Mouse (Mus musculus) neural tube, embryonic 12.5 days (tissue): Measurements from ENCODE around the gene Rnf213. TPM values are rescaled to one million over a fixed set of nuclear protein-coding genes. Genes with fewer than 3 reads are reported as not detected.
A peak's percentile ranks its signal among the peaks of the same experiment; 100 is the strongest.

Source experiments
- ATAC-seq: fragments of 200-750 bp; cut with Nextera tagmentation; 2 replicates; pipeline ENCODE4 v1.8.0; 2017; ENCODE audit warnings: low read depth, mild to moderate bottlenecking, moderate TSS enrichment, moderate library complexity; ENCODE audit not compliant: low FRiP score
- H3K27ac ChIP-seq: fragments of 300-500 bp; sonication (generic); 2 replicates; pipeline ENCODE4 v1.5.1; 2016
- H3K27me3 ChIP-seq: fragments of 300-500 bp; sonication (generic); replicated peaks from 2 replicates; pipeline ENCODE4 v1.6.1; 2016; ENCODE audit warnings: mild to moderate bottlenecking
- H3K36me3 ChIP-seq: fragments of 300-500 bp; sonication (generic); 2 replicates; pipeline ENCODE4 v1.6.1; 2016; ENCODE audit warnings: mild to moderate bottlenecking
- H3K4me1 ChIP-seq: fragments of 300-500 bp; sonication (generic); 2 replicates; pipeline ENCODE4 v1.6.1; 2016
- H3K4me2 ChIP-seq: fragments of 300-500 bp; sonication (generic); replicated peaks from 2 replicates; pipeline ENCODE4 v1.6.1; 2016; ENCODE audit warnings: mild to moderate bottlenecking
- H3K4me3 ChIP-seq: fragments of 300-500 bp; sonication (generic); 2 replicates; pipeline ENCODE4 v1.5.1; 2016
- H3K9ac ChIP-seq: fragments of 300-500 bp; sonication (generic); 2 replicates; pipeline ENCODE4 v1.6.1; 2016; ENCODE audit warnings: mild to moderate bottlenecking
- H3K9me3 ChIP-seq: fragments of 300-500 bp; sonication (generic); 2 replicates; pipeline ENCODE4 v1.6.1; 2016; ENCODE audit warnings: mild to moderate bottlenecking
- WGBS: fragments of 180-500 bp; shearing (Covaris S2); methylation state at CpG from one replicate; pipeline ENCODE4 v1.1.7; 2016; 5-methylcytosine and 5-hydroxymethylcytosine counted together
- polyA plus RNA-seq: library from polyadenylated mRNA; unstranded; fragments of >200 nt; fragmentation: Nextera tagmentation; extraction: Ambion mirVana; gene quantifications from 2 replicates; pipeline ENCODE4 v1.2.1, GENCODE M21; 2016

Gene Rnf213
- polyA plus RNA-seq: 1.5 and 1.6 TPM in 2 replicates

- Histone ChIP-seq H3K9ac (peak within 1 kb of the TSS; percentile 26), H3K4me1 (peaks cover 25% of the 10 kb centered on the region), H3K9me3 (no peaks in the 10 kb centered on the region), H3K27me3 (peaks cover 80% of the 10 kb centered on the region), H3K4me2 (peak within 1 kb of the TSS; percentile 75), H3K4me3 (peak within 1 kb of the TSS; percentile 41), H3K27ac (no peak within 1 kb of the TSS), H3K36me3 (no peaks in the 10 kb centered on the region)
- WGBS: 1% methylated on average over 19 of the region's 19 CpGs
- no peak for ATAC-seq
Measured at GRCm38 (mm10) chr11:119392800-119393482, at the start of gene Rnf213. Rnf213 (plus strand) TSS chr11:119393100.

DNA sequence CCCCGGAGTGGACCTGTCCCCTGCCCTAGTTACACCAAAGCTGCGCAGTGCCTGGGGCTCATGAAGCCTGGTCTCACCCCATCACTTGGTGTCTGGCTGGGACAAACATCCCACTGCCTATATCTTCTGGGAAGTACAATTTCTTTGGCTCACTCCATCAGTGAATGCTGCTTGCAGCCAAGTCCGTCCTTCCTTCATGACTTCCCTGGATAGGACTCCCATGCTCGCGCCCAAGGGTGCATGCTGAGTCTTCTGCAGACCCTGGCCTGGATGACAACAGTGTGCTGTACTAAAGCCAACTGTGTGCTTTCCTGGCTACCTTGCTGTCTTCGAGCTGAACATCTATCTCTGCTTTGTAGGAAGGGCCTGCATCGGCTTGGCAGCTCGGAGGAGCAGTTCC, 48.7 kb upstream of the Rnf213 start:
- 87% methylated on average over 8 of the region's 8 CpGs for WGBS
- Histone ChIP-seq H3K36me3 (no peaks in the 10 kb centered on the region), H3K4me1 (no peaks in the 10 kb centered on the region), H3K4me3 (no peak overlapping the region), H3K27ac (no peak overlapping the region), H3K9me3 (no peaks in the 10 kb centered on the region), H3K4me2 (no peak overlapping the region), H3K27me3 (no peaks in the 10 kb centered on the region), H3K9ac (no peak overlapping the region)
- no peak for ATAC-seq

GRCm38 (mm10) chr11:119344865-119345264, 48.0 kb upstream of the Rnf213 start:
- no peaks in the 10 kb centered on the region for H3K27me3 ChIP-seq
- H3K9me3 ChIP-seq: no peaks in the 10 kb centered on the region
- H3K27ac ChIP-seq: no peak overlapping the region
- H3K4me3 ChIP-seq: no peak overlapping the region
- no peaks in the 10 kb centered on the region for H3K4me1 ChIP-seq
- 78% methylated on average over 6 of the region's 6 CpGs for WGBS
- H3K9ac ChIP-seq: no peak overlapping the region
- no peaks in the 10 kb centered on the region for H3K36me3 ChIP-seq
- no peak for ATAC-seq
- H3K4me2 ChIP-seq: no peak overlapping the region

GRCm38 (mm10) chr11:119347125-119347524, 45.8 kb upstream of the Rnf213 start:
- no peak overlapping the region for H3K4me3 ChIP-seq
- H3K4me2 ChIP-seq: no peak overlapping the region
- no peaks in the 10 kb centered on the region for H3K9me3 ChIP-seq
- no peak for ATAC-seq
- no peaks in the 10 kb centered on the region for H3K36me3 ChIP-seq
- no peaks in the 10 kb centered on the region for H3K27me3 ChIP-seq
- no peaks in the 10 kb centered on the region for H3K4me1 ChIP-seq
- H3K27ac ChIP-seq: no peak overlapping the region
- WGBS: 93% methylated on average over 4 of the region's 4 CpGs
- no peak overlapping the region for H3K9ac ChIP-seq

GRCm38 (mm10) chr11:119352113-119352512, 40.8 kb upstream of the Rnf213 start:
- Histone ChIP-seq H3K4me1 (peaks cover 15% of the 10 kb centered on the region), H3K9ac (no peak overlapping the region), H3K4me2 (no peak overlapping the region), H3K36me3 (no peaks in the 10 kb centered on the region), H3K27ac (no peak overlapping the region), H3K4me3 (no peak overlapping the region), H3K9me3 (no peaks in the 10 kb centered on the region), H3K27me3 (no peaks in the 10 kb centered on the region)
- no peak for ATAC-seq
- 79% methylated on average over 7 of the region's 7 CpGs for WGBS

- H3K27ac ChIP-seq: no peak overlapping the region
- 84% methylated on average over 4 of the region's 4 CpGs for WGBS
- H3K27me3 ChIP-seq: no peaks in the 10 kb centered on the region
- no peaks in the 10 kb centered on the region for H3K9me3 ChIP-seq
- no peak overlapping the region for H3K4me2 ChIP-seq
- no peaks in the 10 kb centered on the region for H3K36me3 ChIP-seq
- ATAC-seq: no peak
- H3K9ac ChIP-seq: no peak overlapping the region
- no peak overlapping the region for H3K4me3 ChIP-seq
- peaks cover 15% of the 10 kb centered on the region for H3K4me1 ChIP-seq
Measured at GRCm38 (mm10) chr11:119353946-119354345, 39.0 kb upstream of the Rnf213 start.

DNA sequence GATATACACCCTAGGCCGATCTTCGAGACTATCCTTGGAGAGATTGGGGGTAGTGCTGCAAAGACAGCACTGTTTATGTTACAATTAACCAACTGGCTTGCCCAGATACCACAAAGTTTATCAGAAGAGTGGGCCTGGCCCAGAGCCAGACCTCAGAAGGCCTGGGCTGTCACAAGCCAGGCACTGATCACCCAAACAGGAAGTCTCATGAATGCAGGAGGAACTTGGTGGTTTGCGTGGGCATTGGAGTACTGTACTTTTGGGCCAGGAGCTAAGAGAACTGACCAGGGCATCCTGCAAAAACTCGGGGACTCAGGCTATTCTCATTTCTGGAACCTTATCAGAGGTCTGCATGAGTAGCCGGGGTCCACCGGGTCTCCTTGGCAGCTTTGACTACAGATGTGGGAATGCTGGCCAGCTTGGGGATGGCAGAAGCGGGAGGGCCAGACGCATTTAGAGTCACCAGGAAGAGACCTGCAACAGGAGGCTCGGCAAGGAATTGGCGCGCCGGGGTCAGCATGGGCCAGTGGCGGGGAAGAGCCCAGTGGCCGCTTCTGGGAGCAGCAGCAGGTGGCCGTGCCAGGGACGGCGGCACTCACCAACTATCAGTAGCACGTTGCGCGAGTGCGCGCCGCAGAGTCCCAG, 38.0 kb upstream of the Rnf213 start:
- no peak for ATAC-seq
- 8% methylated on average over 23 of the region's 23 CpGs for WGBS

DNA sequence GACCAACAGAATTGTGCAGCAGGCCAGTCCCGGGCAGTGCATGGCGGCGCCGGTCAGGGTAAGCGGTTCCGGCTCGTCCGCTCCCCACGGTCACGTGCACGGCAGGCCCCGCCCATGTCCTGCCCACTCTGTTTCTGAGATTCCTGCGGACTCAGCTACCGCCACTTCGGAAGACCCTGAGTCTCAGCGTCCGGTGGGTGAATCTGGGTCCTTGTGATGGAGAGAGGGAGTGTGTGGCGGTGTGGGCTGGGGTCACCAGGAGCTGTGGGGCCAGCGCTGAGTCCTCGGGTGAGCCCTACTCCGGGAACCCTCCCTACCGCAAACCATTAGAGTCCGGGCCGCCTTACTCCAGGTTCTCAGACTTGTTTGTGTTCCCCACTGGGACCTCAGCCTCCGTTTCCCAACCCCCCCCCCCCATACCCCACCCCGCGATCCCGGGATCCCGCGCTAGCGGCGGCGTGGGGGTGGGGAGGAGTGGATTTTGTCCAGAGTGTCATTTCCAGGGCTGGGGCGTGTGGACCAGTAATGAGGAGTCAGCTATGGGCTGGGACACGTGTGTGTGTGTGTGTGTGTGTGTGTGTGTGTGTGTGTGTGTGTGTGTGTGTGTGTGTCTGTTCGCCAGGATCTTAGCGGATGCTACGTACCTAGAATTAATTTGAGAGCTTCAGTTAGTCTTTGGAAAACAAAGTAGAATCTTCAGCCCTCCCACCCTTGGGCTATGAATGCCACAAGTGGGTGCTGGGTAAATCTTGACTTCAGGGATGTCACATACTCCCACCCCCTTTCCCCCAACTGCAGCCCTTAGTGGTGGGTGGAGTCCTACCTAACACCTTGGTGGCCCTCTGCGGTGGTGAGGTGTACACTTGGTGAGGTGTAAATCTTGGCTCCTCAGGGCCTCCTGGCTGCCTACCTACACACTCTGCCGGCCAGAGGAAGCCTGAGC, 37.2 kb upstream of the Rnf213 start, which contains the start of the genes Sgsh and Slc26a11:
Sgsh (minus strand) TSS at position 94 of the 943 bp plus-strand sequence.
Slc26a11 (plus strand) TSS at position 115 of the 943 bp plus-strand sequence.
- 2% methylated on average over 40 of the region's 40 CpGs for WGBS
- H3K9ac ChIP-seq: peak within 1 kb of the TSS; percentile 55
- H3K4me3 ChIP-seq: peak within 1 kb of the TSS; percentile 48
- H3K27ac ChIP-seq: no peak within 1 kb of the TSS
- H3K27me3 ChIP-seq: no peaks in the 10 kb centered on the region
- 0 out of 2 replicates have a peak, but pooled peaks cover 2% of the 10 kb centered on the region for H3K36me3 ChIP-seq
- peak; percentile 96 for ATAC-seq
- no peaks in the 10 kb centered on the region for H3K9me3 ChIP-seq
- H3K4me1 ChIP-seq: peaks cover 15% of the 10 kb centered on the region
- peak within 1 kb of the TSS; percentile 98 for H3K4me2 ChIP-seq

More for the DNA sequence above, 38.0 kb upstream of the Rnf213 start:
- H3K9ac ChIP-seq: peak overlapping the region; percentile 55
- H3K36me3 ChIP-seq: 0 out of 2 replicates have a peak, but pooled peaks cover 2% of the 10 kb centered on the region
- H3K9me3 ChIP-seq: no peaks in the 10 kb centered on the region
- H3K4me1 ChIP-seq: peaks cover 15% of the 10 kb centered on the region
- no peak overlapping the region for H3K27ac ChIP-seq
- H3K4me3 ChIP-seq: peak overlapping the region; percentile 48
- peak overlapping the region; percentile 98 for H3K4me2 ChIP-seq
- no peaks in the 10 kb centered on the region for H3K27me3 ChIP-seq

GRCm38 (mm10) chr11:119359089-119359488, 33.8 kb upstream of the Rnf213 start:
- 92% methylated on average over 10 of the region's 10 CpGs for WGBS
- H3K9me3 ChIP-seq: no peaks in the 10 kb centered on the region
- no peak overlapping the region for H3K4me2 ChIP-seq
- H3K4me3 ChIP-seq: no peak overlapping the region
- peaks cover 30% of the 10 kb centered on the region for H3K4me1 ChIP-seq
- no peak for ATAC-seq
- H3K27me3 ChIP-seq: no peaks in the 10 kb centered on the region
- H3K9ac ChIP-seq: no peak overlapping the region
- H3K36me3 ChIP-seq: 0 out of 2 replicates have a peak, but pooled peaks cover 2% of the 10 kb centered on the region
- no peak overlapping the region for H3K27ac ChIP-seq

GRCm38 (mm10) chr11:119362769-119363533, 29.9 kb upstream of the Rnf213 start:
- Histone ChIP-seq H3K4me3 (peak overlapping the region; percentile 15), H3K27me3 (no peaks in the 10 kb centered on the region), H3K9ac (0 out of 2 replicates have a peak overlapping the region, but pooled peaks have one; percentile 17), H3K4me2 (peak overlapping the region; percentile 53), H3K36me3 (0 out of 2 replicates have a peak, but pooled peaks cover 2% of the 10 kb centered on the region), H3K4me1 (peaks cover 15% of the 10 kb centered on the region), H3K27ac (no peak overlapping the region), H3K9me3 (no peaks in the 10 kb centered on the region)
- 23% methylated on average over 11 of the region's 11 CpGs for WGBS
- peak; percentile 17 for ATAC-seq

DNA sequence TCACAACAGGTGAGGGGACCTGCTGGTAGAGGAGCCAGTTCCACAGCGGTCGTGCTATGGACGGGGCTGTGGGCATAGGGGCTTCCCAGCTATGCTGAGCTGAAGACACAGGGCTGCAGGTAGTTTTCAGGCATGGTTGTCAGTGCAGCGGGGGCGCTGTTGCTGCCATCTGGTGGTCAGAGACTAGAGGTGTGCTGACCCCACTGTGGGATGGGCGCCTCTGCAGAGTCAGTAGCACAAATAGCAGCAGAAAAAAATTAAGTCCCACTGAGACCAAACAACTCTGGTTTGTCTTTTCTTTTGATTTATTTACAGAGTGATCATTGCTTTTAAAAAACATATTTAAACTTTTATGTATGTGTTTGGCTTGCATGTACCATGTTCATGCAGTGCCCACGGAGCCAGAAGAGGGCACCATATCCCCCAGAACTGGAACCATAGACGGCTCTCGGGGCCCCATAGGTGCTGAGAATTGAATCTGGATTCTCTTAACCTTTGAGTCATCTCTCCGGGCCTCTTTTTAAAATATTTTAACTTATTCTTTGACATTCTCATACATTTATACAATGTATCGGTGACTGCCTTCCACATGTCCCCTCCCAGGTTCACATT, 29.3 kb upstream of the Rnf213 start:
- Histone ChIP-seq H3K36me3 (0 out of 2 replicates have a peak, but pooled peaks cover 2% of the 10 kb centered on the region), H3K27ac (no peak overlapping the region), H3K4me3 (peak overlapping the region; percentile 15)

More for the DNA sequence above, 29.3 kb upstream of the Rnf213 start:
- H3K9me3 ChIP-seq: no peaks in the 10 kb centered on the region
- H3K27me3 ChIP-seq: no peaks in the 10 kb centered on the region
- ATAC-seq: peak; percentile 83
- 26% methylated on average over 11 of the region's 11 CpGs for WGBS
- peak overlapping the region; percentile 53 for H3K4me2 ChIP-seq
- no peak overlapping the region for H3K9ac ChIP-seq
- H3K4me1 ChIP-seq: peaks cover 15% of the 10 kb centered on the region
